Mouse (Mus musculus): ENCODE measurements around the gene Ddx21.

The Ddx21 gene

DNA sequence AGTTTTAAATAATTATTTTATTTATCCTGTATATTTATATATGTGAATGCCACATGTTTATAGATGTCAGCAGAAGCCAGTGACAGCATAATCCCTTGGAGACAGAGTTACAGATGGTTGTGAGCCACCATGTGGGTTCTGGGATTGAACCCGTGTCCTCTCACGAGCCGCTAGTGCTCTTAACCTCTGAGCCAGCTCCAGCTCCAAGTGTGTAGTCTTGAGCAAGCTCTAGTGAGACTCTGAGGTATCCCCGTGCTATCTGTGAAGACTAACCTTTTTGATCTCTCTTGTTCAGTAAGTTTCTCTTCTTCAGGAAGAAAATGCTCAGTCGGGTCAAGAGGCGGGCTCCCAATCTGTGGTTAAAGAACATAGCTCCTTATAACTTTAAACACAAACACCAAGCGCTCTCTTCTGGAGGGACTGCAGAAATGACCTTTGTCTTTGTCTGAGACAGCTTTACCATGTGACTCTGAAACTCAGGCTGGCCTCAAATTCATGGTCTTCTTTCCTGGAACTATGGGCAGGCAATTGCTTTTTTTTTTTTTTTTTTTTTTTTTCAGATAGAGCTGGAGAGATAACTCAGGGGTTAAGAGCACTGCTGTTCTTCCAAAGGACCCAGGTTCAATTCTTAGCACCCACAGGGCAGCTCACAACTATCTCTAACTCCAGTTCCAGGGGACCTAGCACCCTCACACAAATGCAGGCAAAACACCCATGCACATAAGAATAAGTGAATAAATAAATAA lies 31.8 kb downstream of the Ddx21 start:
- no peak for DNase-seq (ENCODE audit: low read depth in 1 of 2, low spot score in 2 of 2)

DNA sequence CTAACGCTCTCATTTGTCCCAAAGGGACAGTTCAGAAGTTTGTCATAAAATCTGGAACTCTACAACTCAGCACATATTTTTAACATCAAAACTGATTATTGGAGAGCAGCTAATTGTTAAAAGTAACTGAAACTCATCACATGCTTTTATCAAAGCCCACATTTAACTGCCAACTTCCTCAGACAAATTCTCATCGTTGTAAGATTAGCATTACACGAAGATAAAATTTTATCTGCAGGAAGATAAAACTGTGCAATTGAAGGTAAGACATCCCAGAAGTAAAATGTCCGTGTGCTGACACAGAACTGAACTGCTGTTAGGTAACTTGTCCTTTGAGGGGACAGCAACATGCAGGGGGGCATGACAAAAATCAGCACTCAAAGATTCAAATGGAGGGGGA lies 33.2 kb downstream of the Ddx21 start:
- no peak for DNase-seq (ENCODE audit: low read depth in 1 of 2, low spot score in 2 of 2)

DNA sequence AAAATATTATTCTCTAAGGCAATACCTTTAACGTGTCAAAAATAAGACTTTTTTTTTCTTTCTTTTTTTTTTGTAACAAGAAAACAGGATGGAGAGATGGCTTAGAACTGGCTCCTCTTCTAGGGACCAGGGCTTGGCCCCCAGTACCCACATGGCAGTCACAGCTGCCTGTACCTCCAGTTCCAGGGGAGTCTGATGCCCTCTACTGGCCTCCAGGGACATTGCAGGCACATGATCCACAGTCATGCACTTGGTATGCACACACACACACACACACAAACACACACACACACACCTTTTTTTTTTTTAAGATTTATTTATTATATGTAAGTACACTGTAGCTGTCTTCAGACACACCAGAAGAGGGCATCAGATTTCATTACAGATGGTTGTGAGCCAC lies 44.3 kb downstream of the Ddx21 start:
- no peak for DNase-seq (ENCODE audit: low read depth in 1 of 2, low spot score in 2 of 2)

DNA sequence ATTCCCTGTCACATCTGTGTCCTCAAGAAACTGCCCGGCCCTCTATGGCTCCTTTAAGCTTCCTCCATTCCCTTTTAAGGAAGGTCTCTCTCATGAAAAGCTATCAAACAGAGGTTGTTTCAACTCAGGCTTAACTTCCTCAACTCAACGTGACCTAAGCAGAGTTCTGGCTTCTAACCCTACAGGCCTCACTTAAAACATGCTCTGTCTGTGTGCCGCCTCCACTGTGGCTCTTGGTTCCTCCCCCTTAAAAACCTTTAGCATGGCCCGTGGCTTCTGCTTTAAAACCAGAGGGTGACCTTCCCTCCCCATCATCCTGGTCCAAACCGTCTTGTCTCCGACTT lies 45.6 kb downstream of the Ddx21 start:
- DNase-seq (ENCODE audit: low read depth in 1 of 2, low spot score in 2 of 2) = peak in 1 of 2 experiments; percentile 22

DNA sequence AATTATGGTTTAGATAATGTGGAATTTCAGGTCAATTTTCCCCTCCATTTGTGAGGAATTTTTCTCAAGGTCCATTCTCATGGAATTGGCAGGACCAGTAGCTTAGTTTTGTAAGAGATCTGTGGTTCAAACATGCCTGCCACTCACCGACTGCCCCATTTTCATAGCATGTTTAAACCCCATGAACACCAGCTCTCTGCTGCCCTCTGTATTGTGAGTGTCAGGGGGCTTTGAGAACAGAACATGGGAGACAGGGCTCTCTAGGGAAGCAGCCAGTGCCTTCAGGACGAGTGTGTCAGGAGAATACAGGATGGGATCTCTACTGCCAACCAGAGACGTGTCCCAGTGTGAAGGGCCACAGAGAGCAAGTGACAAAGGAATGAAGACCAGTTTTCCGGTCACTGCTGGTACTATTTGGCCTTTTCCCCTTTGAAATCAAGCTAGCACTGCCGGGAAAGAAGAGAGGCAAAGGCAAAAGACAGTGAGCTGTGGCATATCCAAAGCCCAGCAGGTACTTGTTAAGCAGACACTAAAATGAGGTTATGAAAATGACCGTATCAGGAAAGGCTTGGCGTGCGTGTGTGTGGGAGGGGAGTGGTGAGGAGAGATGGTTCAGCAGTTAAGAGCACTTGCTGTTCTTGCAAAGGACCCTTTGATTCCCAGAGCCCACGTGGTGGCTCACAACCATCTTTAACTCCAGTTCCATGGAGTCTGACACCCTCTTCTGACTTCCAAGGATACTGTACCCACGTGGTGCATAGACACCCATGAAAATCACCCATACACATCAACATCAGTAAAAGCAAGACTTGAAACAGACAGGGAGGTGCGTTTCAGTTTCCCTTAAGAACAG lies 46.1 kb downstream of the Ddx21 start:
- no peak for DNase-seq (ENCODE audit: low read depth in 1 of 2, low spot score in 2 of 2)

DNA sequence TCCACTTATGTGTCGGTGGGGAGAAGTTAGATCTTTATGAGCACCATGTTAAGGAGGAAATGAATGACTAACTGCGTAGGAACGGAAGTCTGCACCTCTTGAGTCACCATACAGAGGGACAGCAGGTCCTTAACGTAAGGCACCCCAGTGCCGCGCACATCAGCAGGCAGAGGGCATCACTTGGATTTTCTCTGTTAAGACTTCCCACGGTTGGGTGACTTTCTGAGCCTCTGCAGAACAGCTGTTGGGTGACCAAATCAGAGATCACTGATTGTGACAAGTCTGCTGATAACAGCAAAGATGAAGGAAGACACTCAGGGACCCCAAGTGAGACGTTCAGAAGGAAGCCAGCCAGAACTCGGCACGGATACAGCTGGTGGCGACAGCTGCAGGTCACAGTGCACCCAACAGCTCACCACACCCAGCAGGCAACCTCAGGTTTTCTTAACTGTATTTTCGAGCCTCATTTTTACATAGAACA lies 48.4 kb downstream of the Ddx21 start:
- peak; percentile 32 to 59 for DNase-seq (ENCODE audit: low read depth in 1 of 2, low spot score in 2 of 2)

DNA sequence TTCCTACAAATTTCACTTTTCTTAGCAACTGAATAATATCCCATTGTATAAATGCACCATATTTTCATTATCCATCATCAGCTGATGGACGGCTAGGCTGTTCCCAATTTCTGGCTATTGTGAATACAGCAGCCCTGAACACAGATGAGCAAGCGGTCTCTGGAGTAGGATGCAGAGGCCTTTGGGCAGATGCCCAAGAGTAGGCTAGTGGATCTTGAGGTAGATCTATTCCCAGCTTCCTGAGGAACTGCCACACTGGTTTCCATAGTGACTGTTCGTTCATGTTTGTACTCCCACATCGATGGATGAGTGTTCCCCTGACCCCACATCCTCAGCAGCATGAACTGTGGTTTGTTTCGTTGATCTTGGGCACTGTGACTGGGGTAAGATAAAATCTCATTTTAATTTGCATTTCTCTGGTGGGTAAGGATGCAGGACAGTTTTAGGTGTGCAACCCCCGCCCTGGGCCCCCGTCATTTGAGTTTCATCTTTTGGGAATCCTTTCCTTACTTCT lies 51.2 kb downstream of the Ddx21 start:
- DNase-seq (ENCODE audit: low read depth in 1 of 2, low spot score in 2 of 2) = no peak

DNA sequence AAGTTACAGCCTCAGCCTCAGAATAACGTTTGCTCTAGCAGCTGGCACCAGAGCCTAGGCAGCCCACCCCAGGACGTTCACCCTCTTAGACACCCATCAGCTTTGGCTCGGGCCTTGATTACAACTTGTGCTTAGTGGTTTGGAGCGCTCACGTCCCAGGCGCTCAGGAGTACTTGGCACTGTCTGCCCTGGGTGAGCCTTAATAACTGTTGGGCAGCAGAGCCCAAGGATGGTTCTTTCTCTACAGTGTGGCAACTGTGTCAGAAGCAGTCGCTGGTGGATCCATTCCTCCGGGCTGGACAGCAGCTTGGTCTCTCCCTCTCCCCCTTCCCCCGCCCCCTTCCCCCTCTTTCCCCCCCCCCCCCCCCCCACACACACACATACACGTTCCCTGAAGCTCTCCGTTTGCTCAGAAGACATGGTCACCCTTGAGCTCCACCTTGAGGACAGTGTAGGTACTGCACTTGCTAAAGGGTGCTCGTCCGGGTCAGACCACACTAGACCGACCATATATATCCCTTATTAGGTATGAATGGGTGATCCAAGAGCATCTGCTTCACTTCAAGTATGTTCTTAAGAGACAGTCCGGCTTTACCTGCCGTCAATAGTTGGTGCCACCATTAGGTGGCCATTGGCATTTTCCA lies 52.4 kb downstream of the Ddx21 start:
- peak; percentile 42 to 71 for DNase-seq (ENCODE audit: low read depth in 1 of 2, low spot score in 2 of 2)

DNA sequence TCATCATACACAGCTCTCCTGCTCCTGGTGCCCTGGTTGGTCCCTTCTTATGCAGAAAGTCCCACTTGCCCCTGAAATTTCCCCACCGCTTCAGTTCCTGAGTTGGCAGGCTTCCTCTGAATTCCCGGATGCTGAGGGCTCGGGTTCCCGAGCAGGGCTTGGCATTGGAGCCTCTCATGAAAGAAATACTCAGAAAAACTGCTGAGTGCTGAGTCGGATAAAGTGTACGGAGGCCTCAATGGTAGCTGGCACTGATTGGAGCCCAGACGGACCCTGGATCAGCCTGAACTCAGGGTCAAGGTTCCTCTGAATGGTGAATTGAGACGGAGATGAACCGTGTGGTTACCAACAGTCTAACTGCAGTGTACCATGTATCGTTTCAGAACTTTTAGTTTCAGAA lies 55.6 kb downstream of the Ddx21 start:
- no peak for DNase-seq (ENCODE audit: low read depth in 1 of 2, low spot score in 2 of 2)

DNA sequence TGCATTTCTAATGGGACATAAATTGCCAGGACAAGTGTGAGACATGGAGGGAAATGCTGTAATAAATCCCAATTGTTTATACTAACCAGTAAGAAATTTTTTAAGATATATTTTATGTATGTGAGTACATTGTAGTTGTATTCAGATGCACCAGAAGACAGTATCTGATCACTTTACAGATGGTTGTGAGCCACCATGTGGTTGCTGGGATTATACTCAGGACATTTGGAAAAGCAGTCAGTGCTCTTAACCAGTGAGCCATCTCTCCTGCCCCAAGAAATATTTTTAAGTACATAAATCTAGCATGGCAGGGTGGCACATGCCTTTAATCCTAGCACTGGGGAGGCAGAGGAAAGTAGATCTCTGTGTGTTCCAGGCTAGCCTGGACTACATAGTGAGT lies 56.3 kb downstream of the Ddx21 start:
- no peak for DNase-seq (ENCODE audit: low read depth in 1 of 2, low spot score in 2 of 2)

DNA sequence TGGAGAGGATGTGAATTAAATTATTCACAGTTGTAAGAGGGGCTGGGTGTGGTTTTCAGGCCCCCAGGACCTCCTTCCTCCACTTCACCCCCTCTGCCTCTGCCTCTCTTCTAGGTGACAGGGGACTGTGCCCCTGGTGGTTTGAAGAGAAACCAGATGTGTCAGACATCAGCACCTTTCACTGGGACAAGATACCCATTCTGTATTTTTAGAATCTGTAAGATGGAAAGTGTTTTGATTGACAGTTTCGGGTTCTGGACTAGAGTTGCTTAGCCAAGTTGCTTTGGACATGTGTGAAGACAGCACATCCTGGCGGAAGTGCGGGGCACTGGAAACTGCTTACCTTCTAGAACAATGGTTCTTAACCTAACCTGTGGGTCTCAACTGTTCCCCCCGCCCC lies 57.8 kb downstream of the Ddx21 start:
- no peak for DNase-seq (ENCODE audit: low read depth in 1 of 2, low spot score in 2 of 2)

DNA sequence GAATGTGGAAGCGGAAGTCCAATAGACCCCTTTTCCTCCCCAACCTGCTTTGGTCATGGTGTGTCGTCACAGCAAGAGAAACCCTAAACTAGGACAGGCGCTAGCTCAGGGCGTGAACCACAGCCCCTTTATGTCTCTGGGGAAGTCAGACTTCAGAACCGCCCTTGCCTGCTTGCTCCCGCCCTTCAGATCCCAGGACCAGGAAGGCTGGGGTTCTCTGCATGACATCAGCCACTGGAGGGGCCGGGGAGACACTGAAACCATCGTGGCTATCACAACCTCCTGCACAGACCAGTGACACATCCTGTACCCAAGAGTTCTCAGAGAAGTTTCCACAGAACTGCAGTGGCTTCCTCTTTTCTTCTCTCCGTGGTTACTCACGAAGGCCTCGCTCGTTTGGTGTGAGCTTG lies 58.7 kb downstream of the Ddx21 start:
- DNase-seq (ENCODE audit: low read depth in 1 of 2, low spot score in 2 of 2) = peak; percentile 90 to 97

DNA sequence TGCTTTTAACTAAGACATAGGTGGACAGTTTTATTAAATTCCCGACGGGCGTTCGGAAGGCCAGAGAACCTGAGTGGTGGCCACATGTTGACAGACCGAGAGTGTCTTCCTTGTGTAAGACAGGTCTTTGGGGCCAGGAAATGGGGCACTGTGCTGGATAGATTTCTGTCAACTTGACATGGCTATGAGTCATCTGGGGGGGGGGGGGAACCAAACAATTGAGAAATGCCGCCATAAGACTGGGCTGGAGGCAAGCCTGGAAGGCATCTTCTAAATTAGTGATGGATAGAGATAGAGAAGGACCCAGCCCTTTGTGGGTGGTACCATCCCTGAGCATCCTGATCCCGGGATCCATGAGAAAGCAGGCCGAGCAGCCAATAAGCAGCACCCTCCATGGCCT lies 59.2 kb downstream of the Ddx21 start:
- DNase-seq (ENCODE audit: low read depth in 1 of 2, low spot score in 2 of 2) = no peak

DNA sequence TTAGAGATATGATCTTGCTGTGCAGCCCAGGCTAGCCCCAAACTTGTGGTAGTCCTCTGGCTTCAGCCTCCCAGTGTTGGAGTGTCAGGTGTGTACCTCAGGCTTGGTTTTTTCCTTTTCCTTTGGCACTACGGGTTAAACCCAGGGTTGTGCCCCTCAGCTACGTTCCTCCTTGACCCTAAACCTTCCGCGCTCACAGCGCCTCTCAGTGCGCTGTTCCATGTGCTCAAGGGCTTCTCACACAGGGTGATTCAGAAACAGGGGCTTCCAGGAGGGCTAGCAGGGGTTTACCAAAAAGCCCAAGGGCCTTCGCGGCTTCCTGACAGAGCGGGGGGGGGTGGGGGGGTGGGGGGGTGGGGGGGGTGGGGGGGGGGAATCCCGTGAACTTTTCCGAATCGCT lies 59.6 kb downstream of the Ddx21 start:
- DNase-seq (ENCODE audit: low read depth in 1 of 2, low spot score in 2 of 2) = no peak

DNA sequence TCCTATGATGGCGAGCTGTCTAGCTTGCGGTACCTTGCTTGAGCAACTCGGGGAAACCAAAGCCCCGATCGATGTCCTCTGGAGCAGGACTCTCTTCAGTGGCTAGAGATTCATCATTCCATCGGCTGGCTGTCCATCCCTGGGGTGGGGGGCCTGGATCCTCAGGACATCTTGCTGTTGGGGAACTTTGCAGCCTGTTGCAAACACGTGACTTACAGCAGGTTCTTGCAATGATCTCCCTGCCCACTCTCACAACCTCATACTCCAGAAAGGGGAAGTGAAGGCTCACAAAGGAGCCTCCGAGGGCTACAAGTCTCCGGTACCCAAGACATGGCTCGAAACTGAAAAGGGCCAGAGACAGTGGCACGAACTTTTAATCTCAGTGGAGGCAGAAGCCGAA lies 60.6 kb downstream of the Ddx21 start:
- DNase-seq (ENCODE audit: low read depth in 1 of 2, low spot score in 2 of 2) = peak; percentile 63 to 67

DNA sequence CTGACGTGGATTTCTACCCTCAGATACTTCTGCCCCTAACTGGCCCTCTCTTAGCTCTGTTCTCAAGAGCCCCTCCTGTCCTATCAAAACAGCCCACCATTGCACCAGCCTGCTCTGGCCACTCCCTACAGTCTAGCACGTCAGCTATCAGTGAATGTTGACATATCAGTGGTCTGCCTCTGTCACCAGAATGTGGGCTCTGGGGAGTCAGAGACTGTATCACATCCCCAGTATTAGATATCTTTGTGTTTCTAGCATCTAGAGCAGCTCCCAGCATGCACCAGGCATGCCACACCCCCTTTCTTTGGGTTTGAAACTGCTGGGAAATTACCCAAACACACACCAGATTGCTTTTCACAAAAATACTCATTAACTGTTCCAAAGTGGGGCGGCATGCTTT lies 61.3 kb downstream of the Ddx21 start:
- DNase-seq (ENCODE audit: low read depth in 1 of 2, low spot score in 2 of 2) = no peak

DNA sequence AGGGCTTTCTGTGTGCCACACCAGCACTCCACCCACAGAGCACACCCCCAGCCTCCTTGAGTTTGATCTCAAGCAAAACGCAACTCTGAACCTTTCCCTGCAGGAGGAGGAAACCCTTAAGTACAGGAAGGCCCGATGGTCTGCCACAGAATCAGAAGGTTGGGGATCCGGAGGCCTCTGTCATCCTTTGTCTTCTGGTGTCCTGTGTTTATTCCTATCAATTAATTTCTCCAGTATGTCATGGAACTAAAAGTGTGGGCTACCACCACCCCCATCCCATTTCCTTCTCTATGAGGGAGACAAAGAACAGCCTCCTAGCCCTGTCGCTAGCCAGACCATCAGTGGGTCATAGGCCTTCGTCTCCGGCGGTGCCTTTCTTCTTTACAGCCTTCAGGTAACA lies 67.6 kb downstream of the Ddx21 start:
- no peak for DNase-seq (ENCODE audit: low read depth in 1 of 2, low spot score in 2 of 2)

DNA sequence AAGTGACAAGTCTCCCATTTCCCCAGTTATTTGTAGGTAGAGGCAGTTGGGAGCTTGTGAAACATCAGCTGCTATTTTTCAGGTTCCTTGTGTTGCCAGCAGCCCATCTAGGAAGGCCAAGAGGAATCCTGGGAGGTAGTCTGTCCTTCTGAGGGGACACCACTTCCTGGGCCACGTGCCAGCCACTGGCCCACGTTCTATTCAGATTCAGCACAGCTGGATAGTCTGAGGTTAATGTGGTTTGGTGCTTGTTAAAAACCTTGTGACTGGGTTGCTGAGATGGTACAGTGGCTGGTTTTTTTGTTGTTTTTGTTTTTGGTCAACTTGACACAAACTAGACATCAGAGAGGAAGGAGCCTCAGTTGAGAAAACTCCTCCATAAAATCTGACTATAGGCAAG lies 69.2 kb downstream of the Ddx21 start:
- DNase-seq (ENCODE audit: low read depth in 1 of 2, low spot score in 2 of 2) = no peak
